Mouse (Mus musculus): Measurements from ENCODE around the gene Wdfy2. TPM values are rescaled to one million over a fixed set of nuclear protein-coding genes. Genes with fewer than 3 reads are reported as not detected.

Wdfy2 gene
- polyA plus RNA-seq, 1 experiment from 2014 or later = 2.4 TPM

DNA sequence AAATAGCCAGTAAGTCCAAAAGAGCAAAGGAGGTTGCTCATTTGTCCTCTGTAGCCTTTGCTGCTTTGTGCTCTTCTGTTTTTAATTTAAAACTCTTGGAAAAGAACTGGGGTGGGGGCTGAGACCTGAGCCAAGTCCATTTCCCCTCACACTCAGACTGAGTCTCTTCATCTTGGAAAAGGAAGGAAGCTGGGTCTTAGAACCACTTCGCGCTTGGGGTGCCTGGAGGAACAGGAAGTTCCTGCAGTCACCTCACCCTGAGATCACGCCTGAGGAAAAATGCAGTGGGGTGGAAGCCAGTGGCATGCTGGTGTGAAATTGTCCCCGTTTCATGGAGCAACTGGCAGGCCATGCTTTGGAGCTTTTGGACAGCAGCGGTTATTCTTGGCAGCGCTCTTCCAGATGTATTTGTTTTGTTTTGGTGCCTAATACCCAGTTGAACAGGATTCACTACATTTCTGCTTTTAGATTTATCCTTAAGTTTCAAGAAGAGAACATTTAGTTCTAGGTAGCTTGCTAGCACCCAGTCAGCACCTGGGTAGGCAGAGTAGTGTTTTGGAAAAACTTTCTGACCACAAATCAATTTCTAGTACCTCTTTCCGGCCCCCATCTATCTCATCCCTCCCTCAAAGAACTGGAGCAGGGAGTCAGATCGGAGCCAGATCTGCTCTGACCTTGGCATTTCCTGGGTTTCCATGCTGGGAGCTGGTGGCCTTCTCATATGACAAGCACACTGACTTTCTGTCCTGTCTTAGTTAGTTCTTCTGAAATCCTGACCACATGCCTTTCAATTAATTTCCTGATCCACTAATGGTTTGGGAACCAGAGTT, 7.7 kb downstream of the Wdfy2 start:
- 39% methylated on average over 8 of the region's 8 CpGs for WGBS
- Histone ChIP-seq H3K9ac (ENCODE audit: low read length) (no peak overlapping the region), H3K27me3 (ENCODE audit: control insufficient read depth, insufficient read depth, low read length) (no peaks in the 10 kb centered on the region), H3K9me3 (ENCODE audit: control insufficient read depth, low read length) (no peaks in the 10 kb centered on the region), H3K4me2 (replicated peaks; ENCODE audit: low read depth) (no peak overlapping the region; the same call in 1 of the 2 replicates), H3K27ac (replicated peaks) (peak overlapping the region; percentile 61), H3K4me1 (replicated peaks; ENCODE audit: control insufficient read depth, insufficient read depth) (0 out of 2 replicates have a peak, but pooled peaks cover 2% of the 10 kb centered on the region), H3K36me3 (ENCODE audit: control insufficient read depth, insufficient read depth, low read length) (no peaks in the 10 kb centered on the region), H3K4me3 (ENCODE audit: low read depth, low read length) (no peak overlapping the region)
- no peak for DNase-seq (ENCODE audit: low spot score)
- peak; percentile 46 for TF ChIP-seq EP300 (optimal IDR thresholded peaks at IDR 0.05)
- no peak for TF ChIP-seq CTCF (IDR thresholded peaks at IDR 0.05; ENCODE audit: low read depth)
- ATAC-seq (ENCODE audit: low FRiP score, low TSS enrichment) = no peak; the same call in 1 of the 2 replicates

DNA sequence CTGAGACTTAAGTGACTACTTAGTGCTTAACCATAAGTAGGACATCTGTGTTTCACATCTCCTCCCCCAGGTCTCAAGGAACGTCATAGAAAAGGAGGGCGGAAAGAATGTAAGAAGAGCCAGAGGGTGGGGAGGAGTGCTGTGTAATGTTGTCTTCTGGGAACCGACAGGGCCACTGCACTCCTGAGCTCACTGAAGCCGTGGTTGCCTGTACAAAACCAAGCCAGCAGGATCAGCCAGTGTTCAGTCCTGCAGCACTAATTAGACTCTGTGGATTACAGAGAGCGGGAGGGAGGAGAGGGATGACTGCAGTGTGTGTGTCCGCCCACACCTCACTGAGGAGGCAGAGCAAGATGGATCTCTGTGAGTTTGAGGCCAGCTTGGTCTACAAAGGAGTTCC, 13.5 kb downstream of the Wdfy2 start:
- DNase-seq (ENCODE audit: low spot score) = no peak
- ATAC-seq (ENCODE audit: low FRiP score, low TSS enrichment) = no peak
- no peak overlapping the region for H3K9ac ChIP-seq (ENCODE audit: low read length)
- no peak overlapping the region for H3K27ac ChIP-seq (replicated peaks)
- no peaks in the 10 kb centered on the region for H3K27me3 ChIP-seq (ENCODE audit: control insufficient read depth, insufficient read depth, low read length)
- H3K4me2 ChIP-seq (replicated peaks; ENCODE audit: low read depth) = no peak overlapping the region
- H3K36me3 ChIP-seq (ENCODE audit: control insufficient read depth, insufficient read depth, low read length) = no peaks in the 10 kb centered on the region
- no peaks in the 10 kb centered on the region for H3K9me3 ChIP-seq (ENCODE audit: control insufficient read depth, low read length)
- WGBS = 51% methylated on average over 6 of the region's 6 CpGs
- H3K4me1 ChIP-seq (replicated peaks; ENCODE audit: control insufficient read depth, insufficient read depth) = no peaks in the 10 kb centered on the region
- H3K4me3 ChIP-seq (ENCODE audit: low read depth, low read length) = no peak overlapping the region
- TF ChIP-seq EP300 (optimal IDR thresholded peaks at IDR 0.05) (no peak), CTCF (IDR thresholded peaks at IDR 0.05; ENCODE audit: low read depth) (no peak)

DNA sequence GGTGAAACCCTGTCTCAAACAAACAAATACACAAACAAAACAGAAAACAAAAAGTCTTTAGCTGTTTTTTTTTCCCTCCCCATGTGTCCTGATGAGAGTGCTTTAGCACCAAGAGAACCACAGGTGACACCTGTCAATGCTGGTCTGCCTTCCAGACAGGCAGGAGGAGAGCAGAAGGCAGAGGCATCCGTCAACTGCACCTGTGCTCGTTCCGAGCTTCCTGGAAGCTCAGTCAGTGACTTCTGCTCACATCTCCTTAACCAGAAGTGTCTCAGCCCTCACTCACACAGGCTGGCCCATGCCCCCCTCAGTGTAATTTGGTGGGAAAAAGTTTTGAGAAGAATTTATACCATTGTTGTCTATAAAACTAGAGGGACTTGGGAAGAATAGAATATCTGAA, 15.4 kb downstream of the Wdfy2 start:
- DNase-seq (ENCODE audit: low spot score) = no peak
- WGBS = 71% methylated on average over 3 of the region's 3 CpGs
- H3K27ac ChIP-seq (replicated peaks) = no peak overlapping the region
- no peaks in the 10 kb centered on the region for H3K9me3 ChIP-seq (ENCODE audit: control insufficient read depth, low read length)
- no peaks in the 10 kb centered on the region for H3K27me3 ChIP-seq (ENCODE audit: control insufficient read depth, insufficient read depth, low read length)
- TF ChIP-seq CTCF (IDR thresholded peaks at IDR 0.05; ENCODE audit: low read depth) (no peak), EP300 (optimal IDR thresholded peaks at IDR 0.05) (no peak)
- no peaks in the 10 kb centered on the region for H3K4me1 ChIP-seq (replicated peaks; ENCODE audit: control insufficient read depth, insufficient read depth)
- no peak overlapping the region for H3K9ac ChIP-seq (ENCODE audit: low read length)
- H3K4me3 ChIP-seq (ENCODE audit: low read depth, low read length) = no peak overlapping the region
- ATAC-seq (ENCODE audit: low FRiP score, low TSS enrichment) = no peak
- no peak overlapping the region for H3K4me2 ChIP-seq (replicated peaks; ENCODE audit: low read depth)
- no peaks in the 10 kb centered on the region for H3K36me3 ChIP-seq (ENCODE audit: control insufficient read depth, insufficient read depth, low read length)

DNA sequence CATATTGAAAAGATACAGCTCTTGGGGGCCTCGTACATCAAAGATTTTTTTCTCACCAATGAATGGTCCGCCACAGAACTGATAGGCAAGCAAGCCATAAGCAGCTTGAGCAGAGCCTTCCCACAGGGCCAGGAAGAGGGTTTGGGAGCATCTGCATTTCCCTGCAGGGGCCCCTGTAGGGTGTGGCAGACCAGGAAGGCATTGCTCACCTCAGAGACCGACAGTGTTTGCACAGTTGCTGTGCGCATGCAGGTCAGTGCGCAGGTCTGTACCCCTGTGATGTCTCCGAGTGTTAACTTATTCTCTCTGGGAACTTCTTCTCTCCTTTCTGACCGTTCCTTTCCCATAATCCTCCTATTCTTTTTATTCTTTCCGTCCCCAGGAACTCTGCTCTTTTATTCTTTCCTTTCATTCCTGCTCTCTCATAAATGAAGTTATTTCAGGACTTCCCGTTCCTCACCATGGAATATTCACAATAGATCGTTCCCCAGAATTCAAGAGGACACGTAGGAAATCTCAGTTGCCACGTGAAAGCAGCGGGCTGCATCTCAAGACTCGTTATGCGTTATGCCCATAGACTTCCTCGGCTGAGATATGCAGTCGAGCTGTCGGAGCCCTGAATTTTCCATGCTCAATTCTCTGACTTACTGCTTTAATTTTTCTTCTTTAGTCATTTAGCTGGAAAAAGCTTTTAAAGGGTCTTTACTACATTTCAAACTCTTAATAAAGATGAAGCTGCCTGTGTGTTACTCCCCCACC, 17.8 kb downstream of the Wdfy2 start:
- TF ChIP-seq EP300 (optimal IDR thresholded peaks at IDR 0.05) (no peak), CTCF (IDR thresholded peaks at IDR 0.05; ENCODE audit: low read depth) (no peak)
- peak overlapping the region; percentile 0; the same call in 1 of the 2 replicates for H3K4me2 ChIP-seq (replicated peaks; ENCODE audit: low read depth)
- H3K4me1 ChIP-seq (replicated peaks; ENCODE audit: control insufficient read depth, insufficient read depth) = no peaks in the 10 kb centered on the region
- H3K9ac ChIP-seq (ENCODE audit: low read length) = no peak overlapping the region
- H3K27me3 ChIP-seq (ENCODE audit: control insufficient read depth, insufficient read depth, low read length) = no peaks in the 10 kb centered on the region
- 55% methylated on average over 18 of the region's 18 CpGs for WGBS
- DNase-seq (ENCODE audit: low spot score) (peak; percentile 34), ATAC-seq (ENCODE audit: low FRiP score, low TSS enrichment) (0 out of 2 replicates have a peak, but pooled peaks have one; percentile 56)
- no peaks in the 10 kb centered on the region for H3K36me3 ChIP-seq (ENCODE audit: control insufficient read depth, insufficient read depth, low read length)
- no peak overlapping the region for H3K4me3 ChIP-seq (ENCODE audit: low read depth, low read length)
- H3K9me3 ChIP-seq (ENCODE audit: control insufficient read depth, low read length) = no peaks in the 10 kb centered on the region
- H3K27ac ChIP-seq (replicated peaks) = no peak overlapping the region

DNA sequence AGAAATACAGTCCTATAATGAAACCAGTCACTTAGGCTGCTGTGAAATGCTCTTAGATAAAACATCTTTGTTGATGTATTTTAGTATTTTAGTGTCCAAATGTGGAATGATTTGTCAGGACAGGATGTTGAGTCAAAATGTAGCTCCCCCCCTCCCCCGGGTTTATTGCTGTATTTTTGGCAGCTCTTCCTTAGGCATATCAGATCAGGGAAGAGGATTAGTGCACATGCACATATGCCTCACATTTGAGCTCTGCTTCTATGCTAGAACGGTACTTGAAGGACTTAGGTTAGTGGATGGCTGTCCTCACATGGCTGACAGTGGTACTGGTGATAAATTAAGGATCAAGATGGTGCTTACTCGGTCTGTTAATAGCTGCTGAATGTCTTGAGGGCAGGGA, 18.4 kb downstream of the Wdfy2 start:
- TF ChIP-seq EP300 (optimal IDR thresholded peaks at IDR 0.05) (no peak), CTCF (IDR thresholded peaks at IDR 0.05; ENCODE audit: low read depth) (no peak)
- 43% methylated on average over 3 of the region's 3 CpGs for WGBS
- Histone ChIP-seq H3K4me3 (ENCODE audit: low read depth, low read length) (no peak overlapping the region), H3K4me1 (replicated peaks; ENCODE audit: control insufficient read depth, insufficient read depth) (no peaks in the 10 kb centered on the region), H3K27ac (replicated peaks) (no peak overlapping the region), H3K4me2 (replicated peaks; ENCODE audit: low read depth) (0 out of 2 replicates have a peak overlapping the region, but pooled peaks have one; percentile 0), H3K9me3 (ENCODE audit: control insufficient read depth, low read length) (no peaks in the 10 kb centered on the region), H3K27me3 (ENCODE audit: control insufficient read depth, insufficient read depth, low read length) (no peaks in the 10 kb centered on the region), H3K36me3 (ENCODE audit: control insufficient read depth, insufficient read depth, low read length) (no peaks in the 10 kb centered on the region), H3K9ac (ENCODE audit: low read length) (no peak overlapping the region)
- ATAC-seq (ENCODE audit: low FRiP score, low TSS enrichment) = no peak
- DNase-seq (ENCODE audit: low spot score) = no peak
